Mouse (Mus musculus) gastrocnemius, postnatal 4 days (tissue): ENCODE measurements at regions not wholly inside any gene's neighbourhood (a gene's known extent, or its start where the extent isn't known, plus 50 kb on each side); places are given as distances from the start of the nearest gene placed in this dataset.

ENCODE experiments used
- DNase-seq, 2 experiments: peaks; one replicate each; pipeline ENCODE4 v3.0.0; 2021 to 2022; ENCODE audit warnings: low spot score in 2 of 2, mixed read lengths in 2 of 2

- peak in 1 of 2 experiments; percentile 4 for DNase-seq
Measured at GRCm38 (mm10) chr7:65244936-65245335, 88.6 kb upstream of the Fam189a1 start.

DNA sequence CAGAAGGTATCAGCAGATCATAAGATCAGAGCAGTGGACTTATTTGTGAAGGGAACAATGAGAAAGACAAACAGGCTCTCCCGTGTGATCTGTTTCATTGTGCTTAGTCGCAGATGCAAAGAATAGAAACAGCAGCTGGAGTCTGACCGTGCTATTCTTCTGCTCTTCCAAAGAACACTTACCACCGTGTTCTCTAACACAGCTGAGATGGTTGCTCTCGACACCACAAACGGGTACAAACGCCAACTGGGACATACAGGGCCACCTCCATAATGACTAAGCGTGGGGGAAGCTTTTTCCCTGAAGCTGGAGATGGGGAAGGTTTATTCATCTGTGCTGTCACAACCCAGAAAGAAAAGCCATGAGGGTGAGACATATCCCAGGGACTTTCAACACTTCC, 84.8 kb upstream of the Fam189a1 start:
- DNase-seq, result no peak

- DNase-seq, result no peak
Measured at GRCm38 (mm10) chr7:65235701-65236100, 79.3 kb upstream of the Fam189a1 start.

GRCm38 (mm10) chr7:65233681-65234080, 77.3 kb upstream of the Fam189a1 start:
- DNase-seq, result no peak

GRCm38 (mm10) chr7:65229306-65229705, 72.9 kb upstream of the Fam189a1 start:
- DNase-seq, result no peak

GRCm38 (mm10) chr7:65226218-65226617, 69.8 kb upstream of the Fam189a1 start:
- DNase-seq, result no peak

GRCm38 (mm10) chr7:65213216-65213925, 57.0 kb upstream of the Fam189a1 start:
- no peak for DNase-seq

DNA sequence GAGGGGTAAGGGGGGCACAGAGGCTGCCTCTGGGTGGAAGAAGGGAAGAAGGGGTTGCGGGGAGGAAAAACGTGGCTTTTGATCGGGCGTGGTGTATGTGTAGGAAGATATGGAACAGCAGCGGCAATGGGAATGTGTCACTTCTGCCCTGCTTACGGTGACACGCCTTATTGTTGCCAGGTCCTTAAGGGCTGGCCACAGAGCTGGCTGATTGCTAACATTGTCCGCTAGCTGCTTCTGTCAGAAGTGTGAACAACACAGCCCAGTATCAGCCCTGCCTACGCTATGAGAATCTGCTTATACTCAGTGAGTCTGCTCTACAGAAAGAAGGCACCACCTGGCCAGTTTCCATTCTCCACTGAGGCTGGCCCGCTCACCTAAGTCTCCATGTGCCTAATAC, 50.9 kb upstream of the Fam189a1 start:
- no peak for DNase-seq
